Mouse (Mus musculus) myocyte (in vitro differentiated cells): ENCODE results near the gene Gm17428. TPM values are rescaled to one million over a fixed set of nuclear protein-coding genes. Genes with fewer than 3 reads are reported as not detected.

Source experiments
- H3K27me3 ChIP-seq: one replicate; pipeline ENCODE4 v1.6.1; 2011; ENCODE audit not compliant: control insufficient read depth, insufficient read depth, insufficient read length
- H3K36me3 ChIP-seq: one replicate; pipeline ENCODE4 v1.6.1; 2011; ENCODE audit not compliant: control insufficient read depth, insufficient read depth
- H3K4me2 ChIP-seq: one replicate; pipeline ENCODE4 v1.6.1; 2011; ENCODE audit warnings: low read depth, control low read depth
- H3K4me3 ChIP-seq: one replicate; pipeline ENCODE4 v1.5.1; 2011; ENCODE audit warnings: mild to moderate bottlenecking, control low read depth, moderate library complexity
- H3K79me2 ChIP-seq: one replicate; pipeline ENCODE4 v1.6.1; 2011; ENCODE audit not compliant: control insufficient read depth, insufficient read depth
- H3ac ChIP-seq: one replicate; pipeline ENCODE4 v1.6.1; 2011; ENCODE audit not compliant: control insufficient read depth, insufficient read length
- CEBPB ChIP-seq: IDR thresholded peaks from 2 replicates; pipeline ENCODE4 v1.6.1; 2011; ENCODE audit warnings: mild to moderate bottlenecking, moderate library complexity; ENCODE audit not compliant: poor library complexity, insufficient read depth, severe bottlenecking
- E2F4 ChIP-seq: IDR thresholded peaks from one replicate; pipeline ENCODE4 v1.6.1; 2011; ENCODE audit warnings: mild to moderate bottlenecking, control low read depth, moderate library complexity; ENCODE audit not compliant: insufficient read depth
- MAX ChIP-seq: IDR thresholded peaks from one replicate; pipeline ENCODE4 v1.6.1; 2011; ENCODE audit warnings: low read depth, mild to moderate bottlenecking, control low read depth
- MYOD1 ChIP-seq, 3 experiments: IDR thresholded peaks; one replicate each; pipeline ENCODE4 v1.6.1; 2011; ENCODE audit warnings: control low read depth in 2 of 3, low read depth in 2 of 3, mild to moderate bottlenecking in 2 of 3, moderate library complexity in 1 of 3; ENCODE audit not compliant: insufficient read length in 2 of 3, control insufficient read depth in 1 of 3
- MYOG ChIP-seq, 3 experiments: IDR thresholded peaks; one replicate each; pipeline ENCODE4 v1.6.1; 2011; ENCODE audit warnings: control low read depth in 2 of 3, low read depth in 2 of 3, mild to moderate bottlenecking in 2 of 3; ENCODE audit not compliant: insufficient read length in 2 of 3, control insufficient read depth in 1 of 3, insufficient read depth in 1 of 3
- POLR2A ChIP-seq: IDR thresholded peaks from one replicate; pipeline ENCODE4 v1.6.1; 2011; ENCODE audit warnings: low read depth, mild to moderate bottlenecking, control low read depth, moderate library complexity; ENCODE audit not compliant: insufficient read length
- POLR2AphosphoS2 ChIP-seq: IDR thresholded peaks from one replicate; pipeline ENCODE4 v1.6.1; 2011; ENCODE audit warnings: low read depth, control low read depth; ENCODE audit not compliant: insufficient read length
- REST ChIP-seq: IDR thresholded peaks from one replicate; pipeline ENCODE4 v1.6.1; 2011; ENCODE audit warnings: mild to moderate bottlenecking, control low read depth, moderate library complexity; ENCODE audit not compliant: insufficient read depth, insufficient read length
- SRF ChIP-seq: IDR thresholded peaks from one replicate; pipeline ENCODE4 v1.6.1; 2011; ENCODE audit warnings: low read depth; ENCODE audit not compliant: control insufficient read depth, insufficient read length
- TCF12 ChIP-seq: IDR thresholded peaks from one replicate; pipeline ENCODE4 v1.6.1; 2011; ENCODE audit warnings: mild to moderate bottlenecking, control low read depth; ENCODE audit not compliant: poor library complexity, insufficient read depth, severe bottlenecking
- TCF3 ChIP-seq: IDR thresholded peaks from one replicate; pipeline ENCODE4 v1.6.1; 2011; ENCODE audit warnings: low read depth, control low read depth; ENCODE audit not compliant: insufficient read length
- USF1 ChIP-seq: IDR thresholded peaks from one replicate; pipeline ENCODE4 v1.6.1; 2011; ENCODE audit warnings: low read depth, mild to moderate bottlenecking, control low read depth, moderate library complexity
- polyA plus RNA-seq: library from polyadenylated mRNA; unstranded; fragments of >200 nt; fragmentation: generic; extraction: Trizol; gene quantifications from one replicate; pipeline ENCODE4 v1.2.1, GENCODE M21; 2012; ENCODE audit warnings: missing spikeins

Gene Gm17428
- polyA plus RNA-seq, 1 experiment = not detected

DNA sequence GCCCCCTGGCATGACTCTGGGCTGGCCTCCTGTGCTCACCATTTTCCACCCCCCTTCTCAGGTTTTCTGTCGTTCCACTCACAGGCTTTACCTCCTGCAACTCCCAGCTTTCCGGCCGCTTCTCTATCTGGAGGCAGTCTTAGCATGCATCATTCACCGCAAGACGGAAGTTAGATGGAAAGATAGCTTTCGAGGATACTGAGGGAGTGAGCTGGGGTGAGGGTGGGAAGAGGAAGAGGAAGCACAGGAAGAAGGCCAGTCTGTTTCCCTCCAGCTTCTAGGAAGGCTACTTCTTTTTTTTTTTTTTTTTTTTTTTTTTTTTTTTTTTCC is 39.9 kb upstream of the Gm17428 start:
- H3K27me3 ChIP-seq = peaks cover 21% of the 10 kb centered on the region
- H3ac ChIP-seq = no peak overlapping the region
- TF ChIP-seq MAX = no peak
- no peak for TF ChIP-seq USF1
- TF ChIP-seq POLR2A = no peak
- no peak for TF ChIP-seq MYOD1 (IDR thresholded peaks at IDR 0.05; ENCODE audit: control insufficient read depth in 1 of 3, insufficient read length in 2 of 3, low read depth in 2 of 3)
- TF ChIP-seq TCF12 = no peak
- no peak for TF ChIP-seq REST
- TF ChIP-seq SRF = no peak
- TF ChIP-seq E2F4 = no peak
- TF ChIP-seq POLR2AphosphoS2 = no peak
- no peak for TF ChIP-seq MYOG (IDR thresholded peaks at IDR 0.05; ENCODE audit: control insufficient read depth in 1 of 3, insufficient read depth in 1 of 3, insufficient read length in 2 of 3, low read depth in 2 of 3)
- TF ChIP-seq CEBPB = no peak
- no peak for TF ChIP-seq TCF3
- no peak overlapping the region for H3K4me3 ChIP-seq
- H3K36me3 ChIP-seq = no peaks in the 10 kb centered on the region
- no peaks in the 10 kb centered on the region for H3K79me2 ChIP-seq
- no peak overlapping the region for H3K4me2 ChIP-seq

DNA sequence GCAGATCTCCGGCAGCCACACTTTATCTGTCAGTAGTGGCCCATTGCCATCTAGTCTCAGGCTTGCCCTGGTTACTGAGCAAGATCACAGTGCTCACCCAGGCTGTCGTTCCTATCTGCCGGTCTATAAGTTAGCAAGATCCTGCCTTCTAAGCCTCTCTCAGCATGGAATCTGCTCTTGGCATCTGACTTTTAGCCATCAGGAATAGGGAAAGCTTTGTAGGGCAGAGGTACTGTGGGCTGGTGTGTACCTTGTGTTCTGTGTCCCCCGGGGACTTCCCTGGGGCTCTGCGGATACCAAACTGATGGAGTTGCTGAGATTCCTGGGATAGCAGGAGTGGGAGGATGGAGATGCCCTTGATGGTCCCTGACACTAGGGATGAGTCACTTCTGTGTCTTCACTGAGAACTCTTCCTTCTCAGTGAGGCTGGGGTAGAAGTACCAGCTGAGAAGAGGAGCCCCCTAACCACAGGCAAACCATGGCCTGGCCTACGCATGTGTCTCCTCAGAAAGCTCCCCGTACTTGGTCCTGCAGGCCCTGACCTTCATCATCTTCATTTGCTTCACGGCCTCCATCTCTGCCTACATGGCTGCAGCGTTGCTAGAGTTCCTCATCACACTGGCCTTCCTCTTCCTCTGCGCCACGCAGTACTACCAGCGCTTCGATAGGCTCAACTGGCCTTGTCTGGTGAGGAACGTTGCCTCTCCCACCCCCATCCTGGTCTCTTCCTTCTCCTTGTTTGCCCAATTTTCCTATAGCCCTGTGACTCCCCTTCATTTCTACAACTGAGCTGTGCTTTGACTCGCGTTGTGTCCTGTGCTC is 39.2 kb upstream of the Gm17428 start:
- TF ChIP-seq TCF12 (no peak), MAX (no peak), MYOG (IDR thresholded peaks at IDR 0.05; ENCODE audit: control insufficient read depth in 1 of 3, insufficient read depth in 1 of 3, insufficient read length in 2 of 3, low read depth in 2 of 3) (no peak), MYOD1 (IDR thresholded peaks at IDR 0.05; ENCODE audit: control insufficient read depth in 1 of 3, insufficient read length in 2 of 3, low read depth in 2 of 3) (no peak), CEBPB (no peak), TCF3 (no peak), POLR2AphosphoS2 (no peak), REST (no peak), SRF (no peak)
- H3K4me2 ChIP-seq = no peak overlapping the region
- H3ac ChIP-seq = no peak overlapping the region

DNA sequence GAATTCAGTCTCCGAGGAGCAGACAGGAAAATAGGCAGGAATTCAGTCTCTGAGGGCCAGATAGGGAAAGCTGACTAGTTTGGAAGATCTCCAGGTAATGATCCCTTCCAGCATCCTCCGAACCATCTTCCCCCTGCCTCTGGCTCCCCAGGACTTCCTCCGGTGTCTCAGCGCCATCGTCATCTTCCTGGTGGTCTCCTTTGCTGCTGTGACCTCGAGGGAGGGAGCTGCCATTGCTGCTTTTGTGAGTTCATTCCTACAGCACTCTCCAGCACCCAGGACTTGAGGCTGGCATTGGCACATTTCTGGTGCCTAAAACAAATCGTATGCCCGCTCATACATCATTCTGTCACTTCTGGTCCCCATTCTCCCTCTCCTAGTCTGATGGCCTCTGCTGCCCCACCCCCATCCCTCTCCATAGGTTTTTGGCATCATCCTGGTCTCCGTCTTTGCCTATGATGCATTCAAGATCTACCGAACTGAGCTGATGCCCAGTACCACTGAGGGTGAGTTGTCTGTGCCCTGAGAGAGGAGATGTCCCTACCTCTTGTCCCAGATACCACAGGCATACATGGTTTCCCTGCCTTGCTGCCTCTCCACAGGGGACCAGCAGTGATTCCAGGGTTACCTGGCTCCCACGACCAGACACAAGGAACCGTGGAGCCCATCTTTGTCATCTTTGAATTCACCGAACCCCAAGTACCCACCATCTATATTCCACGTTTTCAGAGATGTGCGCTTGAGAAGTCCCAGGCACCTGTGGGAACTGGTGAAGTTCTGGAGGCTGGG is 38.1 kb upstream of the Gm17428 start:
- Histone ChIP-seq H3K4me2 (no peak overlapping the region), H3K79me2 (no peaks in the 10 kb centered on the region), H3K36me3 (no peaks in the 10 kb centered on the region), H3K27me3 (peaks cover 21% of the 10 kb centered on the region), H3ac (no peak overlapping the region), H3K4me3 (no peak overlapping the region)
- TF ChIP-seq CEBPB = no peak
- no peak for TF ChIP-seq TCF3
- TF ChIP-seq POLR2A = no peak
- no peak for TF ChIP-seq MYOD1 (IDR thresholded peaks at IDR 0.05; ENCODE audit: control insufficient read depth in 1 of 3, insufficient read length in 2 of 3, low read depth in 2 of 3)
- no peak for TF ChIP-seq E2F4
- no peak for TF ChIP-seq USF1
- no peak for TF ChIP-seq REST
- no peak for TF ChIP-seq MAX
- no peak for TF ChIP-seq SRF
- no peak for TF ChIP-seq TCF12
- no peak for TF ChIP-seq MYOG (IDR thresholded peaks at IDR 0.05; ENCODE audit: control insufficient read depth in 1 of 3, insufficient read depth in 1 of 3, insufficient read length in 2 of 3, low read depth in 2 of 3)
- no peak for TF ChIP-seq POLR2AphosphoS2

More for the DNA sequence above, 39.2 kb upstream of the Gm17428 start:
- Histone ChIP-seq H3K36me3 (no peaks in the 10 kb centered on the region), H3K79me2 (no peaks in the 10 kb centered on the region), H3K27me3 (peaks cover 21% of the 10 kb centered on the region), H3K4me3 (no peak overlapping the region)

DNA sequence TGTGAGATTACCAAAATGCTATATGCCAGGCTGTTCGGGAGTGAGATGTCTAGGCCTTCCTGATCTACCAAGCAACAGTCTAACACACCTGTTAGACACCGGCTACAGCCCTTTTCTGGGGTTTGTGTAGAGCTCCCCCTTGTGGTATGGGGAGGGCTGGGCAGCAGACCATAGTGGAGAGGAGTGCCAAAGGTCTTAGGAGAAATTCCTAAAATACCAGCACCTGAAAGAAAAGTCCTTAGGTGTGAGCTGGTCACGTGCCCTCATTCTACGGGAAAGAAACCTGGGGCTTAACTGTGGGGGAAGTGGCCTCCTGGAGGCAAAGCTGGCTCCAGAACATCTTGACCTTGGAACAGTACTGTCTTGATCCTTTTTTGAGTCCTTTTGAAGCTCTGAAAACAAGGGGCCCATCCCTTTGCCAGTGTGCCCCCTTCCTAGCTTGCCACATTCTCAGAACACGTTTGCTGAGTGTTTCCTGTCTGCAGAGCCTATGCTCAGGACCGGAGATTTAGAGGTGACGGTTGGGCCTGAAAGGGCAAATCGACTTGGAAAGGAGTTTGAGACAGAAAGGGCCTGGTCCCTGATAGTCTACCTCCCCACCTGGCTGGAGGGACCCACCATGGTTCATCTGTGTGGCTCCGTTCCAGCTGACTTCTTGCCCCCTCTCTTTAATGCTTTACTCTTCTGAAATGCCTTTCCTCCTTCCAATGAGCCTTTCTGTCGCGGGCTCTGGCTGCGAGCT is 37.1 kb upstream of the Gm17428 start:
- no peak overlapping the region for H3K4me3 ChIP-seq
- H3K79me2 ChIP-seq = no peaks in the 10 kb centered on the region
- peaks cover 22% of the 10 kb centered on the region for H3K27me3 ChIP-seq
- H3K36me3 ChIP-seq = no peaks in the 10 kb centered on the region
- H3ac ChIP-seq = no peak overlapping the region
- no peak overlapping the region for H3K4me2 ChIP-seq
- no peak for TF ChIP-seq REST
- no peak for TF ChIP-seq E2F4
- no peak for TF ChIP-seq USF1
- no peak for TF ChIP-seq SRF
- no peak for TF ChIP-seq TCF12
- no peak for TF ChIP-seq POLR2AphosphoS2
- no peak for TF ChIP-seq MAX
- no peak for TF ChIP-seq MYOG (IDR thresholded peaks at IDR 0.05; ENCODE audit: control insufficient read depth in 1 of 3, insufficient read depth in 1 of 3, insufficient read length in 2 of 3, low read depth in 2 of 3)
- no peak for TF ChIP-seq TCF3
- TF ChIP-seq POLR2A = no peak
- no peak for TF ChIP-seq MYOD1 (IDR thresholded peaks at IDR 0.05; ENCODE audit: control insufficient read depth in 1 of 3, insufficient read length in 2 of 3, low read depth in 2 of 3)
